Mouse (Mus musculus): Measurements from ENCODE around the gene Adora1. TPM values are rescaled to one million over a fixed set of nuclear protein-coding genes. Genes with fewer than 3 reads are reported as not detected.
A peak's percentile ranks its signal among the peaks of the same experiment; 100 is the strongest.

Adora1 gene
- total RNA-seq, 2 experiments from 2014 or later = 167 to 172 TPM

DNA sequence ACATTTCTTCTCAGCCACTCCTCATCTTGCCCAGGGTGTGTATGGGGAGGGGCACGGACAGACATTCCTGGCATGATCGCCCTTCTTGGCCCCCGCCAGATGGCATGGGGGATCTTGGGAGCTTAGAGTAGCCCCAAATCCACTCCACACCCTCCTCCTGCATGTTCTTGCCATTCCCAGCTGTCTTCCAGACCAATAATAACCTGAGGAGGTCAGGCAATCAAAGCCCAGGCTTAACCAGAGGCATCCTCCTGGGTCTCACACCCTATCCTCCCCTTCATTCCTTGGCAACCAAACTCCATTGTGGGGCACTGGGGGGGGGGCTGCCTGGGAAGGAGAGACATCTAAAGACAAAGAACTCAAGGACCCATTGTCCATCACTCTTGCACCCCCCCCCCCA, 74.8 kb downstream of the Adora1 start:
- no peak for DNase-seq (ENCODE audit: low spot score in 2 of 2)

GRCm38 (mm10) chr1:134154655-134155054, 80.6 kb downstream of the Adora1 start:
- DNase-seq (ENCODE audit: low spot score in 2 of 2) = no peak

- DNase-seq (ENCODE audit: low spot score in 2 of 2) = no peak
Measured at GRCm38 (mm10) chr1:134154121-134154520, 81.1 kb downstream of the Adora1 start.

DNA sequence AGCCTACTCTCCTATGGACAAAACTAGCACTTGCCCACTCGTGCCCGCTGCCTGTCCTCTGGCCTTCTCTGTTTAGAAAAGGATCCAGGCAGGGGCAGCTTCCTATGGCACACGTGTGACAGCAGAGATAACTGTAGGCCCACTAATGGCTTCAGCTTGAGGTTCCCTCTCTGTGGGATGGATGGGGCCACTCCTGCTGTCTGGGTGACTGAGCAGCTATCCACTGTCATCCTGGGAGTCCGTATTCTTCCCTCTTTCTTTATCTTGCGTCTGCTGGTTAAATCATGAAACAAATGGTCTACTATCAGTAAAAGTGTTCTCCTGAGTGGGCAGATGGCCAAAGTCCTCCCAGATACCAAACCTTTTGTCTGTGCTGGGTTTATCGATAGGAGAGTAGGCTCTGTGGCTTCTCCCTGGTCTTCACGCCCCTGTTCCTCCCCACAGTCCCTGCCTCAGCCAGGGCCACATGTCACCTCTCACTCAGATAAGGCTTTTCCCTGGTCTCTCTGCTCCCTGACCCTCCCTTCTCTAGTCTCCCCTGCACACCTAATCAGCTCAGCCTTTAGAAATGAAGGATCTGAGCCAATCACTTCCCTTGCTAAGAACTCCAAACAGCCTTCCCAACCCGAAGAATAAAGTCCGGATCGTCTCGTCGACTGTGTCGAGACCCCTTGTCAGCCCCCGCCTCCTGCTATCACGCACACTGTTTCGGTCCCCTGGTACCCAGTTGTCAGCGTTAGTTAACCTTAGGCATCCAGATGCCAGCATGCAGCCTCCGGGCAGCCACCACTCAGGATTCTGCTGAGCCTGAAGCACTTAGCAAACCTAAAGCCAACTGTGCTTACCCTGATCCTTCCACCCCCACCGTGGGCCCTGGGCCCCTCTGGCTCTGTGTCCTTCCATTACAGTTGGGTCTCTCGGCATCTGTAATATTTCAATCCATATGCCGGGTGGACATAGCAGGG, 82.3 kb downstream of the Adora1 start:
- no peak for DNase-seq (ENCODE audit: low spot score in 2 of 2)

DNA sequence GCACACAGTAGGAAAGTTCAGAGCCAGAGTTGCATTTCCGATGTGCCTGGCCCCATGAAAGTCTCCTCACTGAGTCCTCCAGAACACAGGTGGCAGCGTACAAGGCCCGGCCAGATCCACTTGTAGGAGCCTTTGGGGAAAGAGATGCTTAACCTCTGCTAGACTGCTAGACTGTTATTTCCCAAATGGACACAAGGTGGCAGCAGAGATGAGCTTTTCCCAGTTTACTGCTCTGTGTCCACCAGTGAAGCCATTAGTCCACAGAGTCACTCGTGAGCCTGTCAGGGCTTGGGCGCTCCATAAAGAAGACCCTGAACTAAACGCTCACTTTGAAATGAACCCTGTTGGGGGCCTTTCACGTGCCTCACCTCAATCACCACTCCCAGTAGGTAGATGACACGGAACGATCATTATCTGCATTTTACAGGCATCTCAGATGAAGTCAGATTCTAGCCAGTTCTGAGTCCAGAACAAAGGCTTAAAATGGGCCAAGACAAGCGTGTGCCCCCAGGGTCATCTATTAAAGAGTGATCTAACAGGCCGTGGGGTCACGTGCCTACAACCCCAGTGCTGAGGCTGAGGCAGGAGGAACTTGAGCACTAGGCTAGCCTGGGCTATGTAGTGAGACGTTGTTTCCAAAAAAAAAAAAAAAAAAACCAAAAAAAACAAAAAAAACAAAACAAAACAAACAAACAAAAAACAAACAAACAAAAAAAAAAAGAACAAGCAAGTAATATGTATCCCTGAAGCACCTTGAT, 83.4 kb downstream of the Adora1 start:
- peak; percentile 81 to 87 for DNase-seq (ENCODE audit: low spot score in 2 of 2)

DNA sequence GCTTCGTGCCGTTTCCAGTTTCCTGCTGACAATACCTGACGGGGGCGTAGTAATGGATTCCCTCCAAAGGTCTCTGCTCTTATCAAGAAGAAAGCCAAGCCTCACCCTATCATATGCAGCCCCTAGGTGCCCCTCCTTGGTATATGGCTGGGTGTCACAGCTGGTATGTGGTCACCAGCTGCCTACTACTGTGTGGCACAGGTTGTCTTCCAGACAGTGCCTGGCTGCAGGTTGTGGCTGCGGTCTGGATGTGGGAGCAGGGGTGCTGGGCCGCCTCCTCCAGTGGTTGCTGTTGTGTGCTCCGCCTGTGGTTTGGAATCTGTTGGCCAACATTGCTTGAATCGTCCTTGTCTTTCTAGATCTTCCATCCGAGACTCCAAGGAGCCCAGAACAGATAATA, 84.5 kb downstream of the Adora1 start:
- no peak for DNase-seq (ENCODE audit: low spot score in 2 of 2)

GRCm38 (mm10) chr1:134150076-134150475, 85.2 kb downstream of the Adora1 start:
- DNase-seq (ENCODE audit: low spot score in 2 of 2) = no peak

Other genes starting within 250 kb of the Adora1 start
- 10 to 100 TPM; 27.5 to 28.4 TPM for gene Fmod, start 198.2 kb downstream of the Adora1 start, total RNA-seq (2021)
- gene Btg2, start 156.3 kb downstream of the Adora1 start, total RNA-seq (2021) = 10 to 100 TPM; 18.7 to 22.2 TPM
- gene Chit1, start 124.2 kb downstream of the Adora1 start, total RNA-seq (2021) = not detected
- 10 to 100 TPM; 16.5 to 18.4 TPM for gene Chil1, start 53.3 kb downstream of the Adora1 start, total RNA-seq (2021)
- gene Mybph, start 42.0 kb downstream of the Adora1 start, total RNA-seq (2021) = under 1 TPM in 1 of 2 experiments, not detected in 1; 0.19 TPM
- gene Myog, start 54.6 kb upstream of the Adora1 start, total RNA-seq (2021) = not detected
- gene Ppfia4, start 97.5 kb upstream of the Adora1 start, total RNA-seq (2021) = 10 to 100 TPM; 44.2 to 45.4 TPM
- gene Tmem183a, start 126.5 kb upstream of the Adora1 start, total RNA-seq (2021) = 10 to 100 TPM; 65.6 to 69.1 TPM
- not detected for gene 4933406M09Rik, start 150.5 kb upstream of the Adora1 start, total RNA-seq (2021)
- 10 to 100 TPM; 22.4 to 30.3 TPM for gene Cyb5r1, start 170.1 kb upstream of the Adora1 start, total RNA-seq (2021)
- gene Adipor1, start 179.9 kb upstream of the Adora1 start, total RNA-seq (2021) = 10 to 100 TPM; 59.3 to 61.4 TPM
- 10 to 100 TPM; 37.0 to 37.3 TPM for gene Klhl12, start 220.1 kb upstream of the Adora1 start, total RNA-seq (2021)